Mouse (Mus musculus) lung, postnatal 0 days (tissue): ENCODE measurements around the gene 1700020N01Rik. TPM values are rescaled to one million over a fixed set of nuclear protein-coding genes. Genes with fewer than 3 reads are reported as not detected.

Source experiments
- ATAC-seq: fragments of 200-750 bp; cut with Nextera tagmentation; 2 replicates; pipeline ENCODE4 v1.8.0; 2017; ENCODE audit warnings: moderate library complexity
- DNase-seq: peaks from one replicate; pipeline ENCODE4 v3.0.0-alpha.2; 2016; ENCODE audit warnings: low spot score
- H3K27ac ChIP-seq: fragments of 300-500 bp; sonication (generic); 2 replicates; pipeline ENCODE4 v1.5.1; 2014; ENCODE audit warnings: antibody characterized with exemption, mild to moderate bottlenecking, low read length, mixed read lengths
- H3K27me3 ChIP-seq: fragments of 300-500 bp; sonication (generic); replicated peaks from 2 replicates; pipeline ENCODE4 v1.6.1; 2014; ENCODE audit warnings: low read length, mixed read lengths; ENCODE audit not compliant: insufficient read depth
- H3K36me3 ChIP-seq: fragments of 300-500 bp; sonication (generic); 2 replicates; pipeline ENCODE4 v1.6.1; 2014; ENCODE audit warnings: low read length, mixed read lengths; ENCODE audit not compliant: insufficient read depth
- H3K4me1 ChIP-seq: fragments of 300-500 bp; sonication (generic); 2 replicates; pipeline ENCODE4 v1.6.1; 2014; ENCODE audit warnings: antibody characterized with exemption, low read depth, low read length, mixed read lengths; ENCODE audit not compliant: insufficient read depth
- H3K4me2 ChIP-seq: fragments of 300-500 bp; sonication (generic); replicated peaks from 2 replicates; pipeline ENCODE4 v1.6.1; 2014; ENCODE audit warnings: low read depth, mild to moderate bottlenecking, low read length, moderate library complexity, mixed read lengths
- H3K4me3 ChIP-seq: fragments of 300-500 bp; sonication (generic); 2 replicates; pipeline ENCODE4 v1.5.1; 2014; ENCODE audit warnings: low read depth, low read length
- H3K9ac ChIP-seq: fragments of 300-500 bp; sonication (generic); replicated peaks from 2 replicates; pipeline ENCODE4 v1.6.1; 2014; ENCODE audit warnings: low read depth, mild to moderate bottlenecking
- H3K9me3 ChIP-seq: fragments of 300-500 bp; sonication (generic); 2 replicates; pipeline ENCODE4 v1.6.1; 2016; ENCODE audit warnings: low read length, mixed read lengths
- CTCF ChIP-seq: IDR thresholded peaks from 2 replicates; pipeline ENCODE4 v1.5.1; 2016; ENCODE audit warnings: antibody characterized with exemption, mild to moderate bottlenecking
- EP300 ChIP-seq: IDR thresholded peaks from 2 replicates; pipeline ENCODE4 v1.6.1; 2016; ENCODE audit warnings: antibody characterized with exemption, mild to moderate bottlenecking, control low read depth
- WGBS: fragments of 180-500 bp; shearing (Covaris S2); extraction: QIAGEN DNeasy Blood & Tissue Kit; methylation state at CpG from one replicate; pipeline ENCODE4 v1.1.7; 2014; 5-methylcytosine and 5-hydroxymethylcytosine counted together
- polyA plus RNA-seq: library from polyadenylated mRNA; unstranded; fragments of >200 nt; fragmentation: Nextera tagmentation; extraction: Ambion mirVana; gene quantifications from 2 replicates; pipeline ENCODE4 v1.2.1, GENCODE M21; 2015

1700020N01Rik gene
- polyA plus RNA-seq, 1 experiment from 2014 or later = 0.11 TPM

DNA sequence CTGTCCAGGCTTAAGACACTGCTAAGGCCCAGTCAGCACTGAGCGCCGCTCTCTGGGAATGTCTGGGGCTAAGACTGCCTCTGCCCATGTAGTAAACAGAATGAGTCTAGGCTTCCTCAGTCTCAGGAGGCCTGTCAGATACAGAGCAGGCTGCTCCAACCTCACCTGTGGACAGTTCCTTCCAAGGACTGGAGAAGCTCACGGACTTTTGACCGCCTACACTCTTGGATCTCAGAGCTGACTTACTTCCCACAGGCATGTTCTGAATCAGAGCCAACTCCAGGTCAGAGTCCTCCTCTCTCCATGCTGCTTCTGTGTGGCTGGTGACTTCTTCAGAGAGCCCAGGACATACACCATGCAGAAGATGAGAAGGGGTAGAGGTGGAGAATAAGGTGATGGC, 21.3 kb upstream of the 1700020N01Rik start:
- no peak for DNase-seq
- TF ChIP-seq EP300 = no peak
- Histone ChIP-seq H3K27ac (no peak overlapping the region), H3K9ac (no peak overlapping the region), H3K9me3 (no peaks in the 10 kb centered on the region), H3K4me3 (no peak overlapping the region), H3K36me3 (no peaks in the 10 kb centered on the region), H3K27me3 (no peaks in the 10 kb centered on the region), H3K4me1 (no peaks in the 10 kb centered on the region), H3K4me2 (no peak overlapping the region)
- no peak for ATAC-seq
- 86% methylated on average over 4 of the region's 4 CpGs for WGBS

DNA sequence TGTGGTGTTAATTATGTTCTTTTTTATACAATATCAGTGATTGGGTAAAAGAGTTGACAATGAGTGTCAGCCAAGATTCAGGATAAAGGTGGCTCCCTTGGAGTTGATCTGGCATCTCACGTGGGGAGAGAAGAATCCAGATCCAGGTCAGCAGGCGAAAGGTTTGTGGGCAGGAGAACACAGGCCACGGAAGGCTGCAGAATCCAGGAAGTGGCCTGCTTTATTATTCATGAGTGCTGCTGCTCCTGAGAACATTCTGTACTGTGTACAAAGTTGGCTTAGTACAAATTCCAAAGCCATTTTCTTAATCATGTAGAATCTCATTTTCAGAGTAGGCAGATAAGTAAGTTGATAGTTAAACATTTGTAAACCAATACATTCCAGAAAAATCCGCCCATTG, 19.2 kb upstream of the 1700020N01Rik start:
- H3K9ac ChIP-seq = no peak overlapping the region
- H3K4me3 ChIP-seq = no peak overlapping the region
- TF ChIP-seq EP300 (peak; percentile 97), CTCF (no peak)
- WGBS = 66% methylated on average over 4 of the region's 4 CpGs
- peak; percentile 39 for DNase-seq
- H3K9me3 ChIP-seq = no peaks in the 10 kb centered on the region
- no peaks in the 10 kb centered on the region for H3K36me3 ChIP-seq
- H3K27me3 ChIP-seq = no peaks in the 10 kb centered on the region
- no peaks in the 10 kb centered on the region for H3K4me1 ChIP-seq
- no peak overlapping the region for H3K27ac ChIP-seq
- no peak overlapping the region for H3K4me2 ChIP-seq
- ATAC-seq = peak; percentile 46; the same call in 1 of the 2 replicates

DNA sequence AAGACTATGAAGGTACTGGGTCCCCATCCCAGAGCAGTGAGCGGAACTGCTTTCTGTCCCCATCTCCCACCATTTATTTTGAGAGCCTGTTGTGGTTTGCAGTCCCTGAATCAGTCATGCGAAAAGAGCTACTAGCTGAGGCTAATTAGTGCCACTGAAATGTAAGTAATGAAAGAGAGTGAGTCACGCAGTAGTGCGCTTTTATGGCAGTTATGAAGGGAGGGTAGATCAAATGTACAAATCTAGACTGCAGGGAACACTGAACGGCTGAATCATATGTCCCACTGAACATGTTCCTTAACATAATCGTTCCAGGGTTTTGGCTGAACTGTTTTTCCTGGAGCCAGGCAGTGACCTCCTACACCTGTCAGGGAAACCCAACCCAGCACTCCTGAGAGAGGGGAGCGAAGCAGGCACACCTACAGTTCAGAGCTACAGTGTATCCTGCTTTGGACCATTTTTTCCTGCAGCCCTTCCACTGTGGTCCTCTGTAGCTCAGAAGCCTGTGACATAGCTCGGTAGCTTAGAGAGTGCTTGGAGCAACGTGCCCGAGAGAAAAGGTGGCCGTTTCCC, 17.1 kb upstream of the 1700020N01Rik start:
- DNase-seq (no peak), ATAC-seq (no peak)
- no peaks in the 10 kb centered on the region for H3K9me3 ChIP-seq
- no peaks in the 10 kb centered on the region for H3K4me1 ChIP-seq
- no peak overlapping the region for H3K4me2 ChIP-seq
- WGBS = 86% methylated on average over 11 of the region's 11 CpGs
- H3K27ac ChIP-seq = no peak overlapping the region
- TF ChIP-seq EP300 (no peak), CTCF (no peak)
- no peaks in the 10 kb centered on the region for H3K27me3 ChIP-seq
- H3K36me3 ChIP-seq = no peaks in the 10 kb centered on the region
- no peak overlapping the region for H3K4me3 ChIP-seq
- H3K9ac ChIP-seq = no peak overlapping the region

DNA sequence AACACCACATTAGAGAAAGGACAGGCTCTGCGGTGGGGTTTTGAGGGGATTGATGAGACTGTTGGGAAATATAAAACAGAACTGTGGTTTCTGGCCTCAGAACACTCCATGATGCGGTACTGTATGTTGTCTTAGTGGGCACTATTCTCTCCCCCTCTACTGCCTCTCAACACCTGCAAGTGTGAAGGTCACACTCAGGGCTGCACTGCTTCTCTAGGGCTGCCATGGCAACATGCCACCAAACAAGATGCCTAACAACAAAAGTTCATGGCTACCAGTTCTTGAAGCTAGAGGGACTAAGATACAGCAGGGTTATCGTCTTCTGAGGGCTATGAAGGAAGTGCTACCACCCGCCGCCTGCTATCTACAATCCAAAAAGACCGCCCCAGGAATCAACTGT, 15.1 kb upstream of the 1700020N01Rik start:
- no peaks in the 10 kb centered on the region for H3K27me3 ChIP-seq
- H3K4me1 ChIP-seq = no peaks in the 10 kb centered on the region
- H3K36me3 ChIP-seq = no peaks in the 10 kb centered on the region
- no peak overlapping the region for H3K4me2 ChIP-seq
- ATAC-seq (no peak), DNase-seq (no peak)
- H3K9ac ChIP-seq = no peak overlapping the region
- TF ChIP-seq CTCF = no peak
- no peak for TF ChIP-seq EP300
- H3K27ac ChIP-seq = no peak overlapping the region
- 82% methylated on average over 6 of the region's 6 CpGs for WGBS
- no peak overlapping the region for H3K4me3 ChIP-seq
- no peaks in the 10 kb centered on the region for H3K9me3 ChIP-seq

DNA sequence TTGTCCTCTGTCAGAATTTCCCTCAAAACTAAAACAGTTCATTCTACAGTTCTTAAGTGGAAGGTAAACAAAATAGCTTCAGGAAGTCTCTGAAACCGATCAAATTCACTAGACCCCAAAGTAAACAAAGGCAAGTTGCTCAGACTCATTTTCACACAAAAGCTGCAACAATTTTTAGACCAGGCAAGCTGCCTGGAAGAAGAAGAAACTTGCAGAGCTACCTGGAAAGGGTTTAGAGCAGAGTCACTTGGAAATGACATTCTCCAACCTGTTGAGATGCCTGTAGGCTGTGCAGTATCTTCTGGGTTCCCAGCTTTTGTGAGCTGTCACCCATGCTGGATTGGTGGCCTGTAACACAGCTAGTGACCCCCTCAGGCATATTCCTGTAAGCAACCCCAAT, 11.4 kb upstream of the 1700020N01Rik start:
- Histone ChIP-seq H3K9ac (no peak overlapping the region), H3K27me3 (no peaks in the 10 kb centered on the region), H3K9me3 (no peaks in the 10 kb centered on the region), H3K4me3 (no peak overlapping the region), H3K27ac (no peak overlapping the region), H3K4me1 (no peaks in the 10 kb centered on the region), H3K4me2 (no peak overlapping the region), H3K36me3 (no peaks in the 10 kb centered on the region)
- WGBS = 49% methylated on average over 1 of the region's 1 CpGs
- DNase-seq (no peak), ATAC-seq (no peak)
- TF ChIP-seq CTCF = no peak

DNA sequence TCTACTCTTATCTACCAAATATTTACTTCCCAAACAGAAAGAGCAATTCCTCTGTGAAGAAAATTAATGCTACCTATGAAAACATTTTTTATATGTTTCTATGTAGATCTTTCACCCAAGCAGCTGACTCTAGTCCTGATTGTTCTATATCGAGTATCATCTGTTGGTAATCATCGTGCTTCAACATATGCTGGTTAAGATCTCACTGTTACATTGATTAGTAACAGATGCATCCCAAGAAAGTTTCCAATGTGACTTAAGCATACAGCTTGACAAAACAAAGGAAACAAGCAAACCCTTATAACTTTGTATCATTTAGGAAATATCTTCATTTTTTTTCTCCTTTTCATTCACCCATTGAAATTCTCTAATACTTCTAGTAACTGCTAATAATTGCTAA, 5.9 kb upstream of the 1700020N01Rik start:
- H3K36me3 ChIP-seq = no peaks in the 10 kb centered on the region
- no peak for ATAC-seq

More for the DNA sequence above, 5.9 kb upstream of the 1700020N01Rik start:
- no peak overlapping the region for H3K4me2 ChIP-seq
- no peak for TF ChIP-seq CTCF
- no peak for TF ChIP-seq EP300
- no peaks in the 10 kb centered on the region for H3K27me3 ChIP-seq
- H3K9me3 ChIP-seq = no peaks in the 10 kb centered on the region
- WGBS = 81% methylated on average over 2 of the region's 2 CpGs
- no peak overlapping the region for H3K4me3 ChIP-seq
- no peak overlapping the region for H3K9ac ChIP-seq
- DNase-seq = no peak
- H3K27ac ChIP-seq = no peak overlapping the region
- no peaks in the 10 kb centered on the region for H3K4me1 ChIP-seq
